Mouse (Mus musculus) thymus, adult 2 months (tissue): Measurements from ENCODE around the gene Tex101.

Experiments
- CTCF ChIP-seq: fragments of 200-500 bp; IDR thresholded peaks from 2 replicates; pipeline ENCODE4 v1.5.1; 2012; ENCODE audit warnings: mild to moderate bottlenecking, control low read depth, low read length, moderate library complexity, borderline replicate concordance; ENCODE audit not compliant: control insufficient read depth, poor library complexity, insufficient read depth; ENCODE audit errors: extremely low read depth
- POLR2A ChIP-seq: fragments of 200-500 bp; IDR thresholded peaks from 2 replicates; pipeline ENCODE4 v1.6.1; 2012; ENCODE audit warnings: mild to moderate bottlenecking, low read length, control low read depth, moderate library complexity; ENCODE audit not compliant: control insufficient read depth, poor library complexity, insufficient read depth; ENCODE audit errors: extremely low read depth

GRCm38 (mm10) chr7:24646486-24646885, 30.0 kb downstream of the Tex101 start:
- no peak for TF ChIP-seq CTCF
- no peak for TF ChIP-seq POLR2A
